Mouse (Mus musculus): ENCODE results near the gene Arhgef9. TPM values are rescaled to one million over a fixed set of nuclear protein-coding genes. Genes with fewer than 3 reads are reported as not detected.

The Arhgef9 gene
- 2.0 TPM for polyA plus RNA-seq (2017; shearing (Covaris generic))

DNA sequence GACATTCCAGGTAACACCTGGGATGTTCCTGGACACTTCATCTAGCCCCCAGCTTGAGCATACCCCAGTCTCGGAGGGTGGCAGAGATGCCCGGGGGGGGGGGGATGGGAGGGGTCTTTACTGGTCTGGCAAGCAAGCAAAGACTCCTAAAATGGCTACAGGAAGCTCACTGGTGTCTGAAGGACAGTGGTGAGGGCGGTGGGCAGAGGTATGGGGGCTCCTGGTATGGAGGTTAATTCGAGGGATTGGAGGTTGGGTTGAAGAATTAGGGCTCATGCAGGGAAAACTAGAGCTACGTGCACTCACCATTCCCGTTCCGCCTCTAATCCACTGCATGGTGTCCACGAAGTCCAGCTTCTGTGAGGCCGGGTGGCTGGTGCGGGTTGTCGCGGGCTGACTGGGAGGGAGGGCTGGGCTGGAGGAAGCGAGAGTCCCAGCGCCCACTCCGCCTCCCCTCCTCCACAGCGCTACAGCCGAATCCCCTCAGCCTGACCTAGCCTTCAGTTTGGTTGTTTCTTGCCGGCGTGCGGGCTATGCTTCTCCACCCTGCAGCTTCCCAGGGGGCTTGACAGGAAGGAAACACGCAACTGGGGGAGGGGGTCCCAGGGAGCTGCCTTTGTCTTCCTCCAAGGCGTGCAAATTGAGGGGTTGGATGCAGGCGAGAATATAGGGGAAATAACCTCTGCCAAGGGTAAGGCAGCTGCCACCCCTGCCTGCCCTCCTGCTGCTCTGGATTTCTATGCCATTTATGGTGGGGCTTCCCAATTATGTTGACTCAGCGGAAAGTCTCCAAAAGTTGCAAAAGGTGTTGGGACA, at the start of gene Arhgef9:
TSS of gene Arhgef9 (minus strand) at position 753 of the 816 bp plus-strand sequence.

DNA sequence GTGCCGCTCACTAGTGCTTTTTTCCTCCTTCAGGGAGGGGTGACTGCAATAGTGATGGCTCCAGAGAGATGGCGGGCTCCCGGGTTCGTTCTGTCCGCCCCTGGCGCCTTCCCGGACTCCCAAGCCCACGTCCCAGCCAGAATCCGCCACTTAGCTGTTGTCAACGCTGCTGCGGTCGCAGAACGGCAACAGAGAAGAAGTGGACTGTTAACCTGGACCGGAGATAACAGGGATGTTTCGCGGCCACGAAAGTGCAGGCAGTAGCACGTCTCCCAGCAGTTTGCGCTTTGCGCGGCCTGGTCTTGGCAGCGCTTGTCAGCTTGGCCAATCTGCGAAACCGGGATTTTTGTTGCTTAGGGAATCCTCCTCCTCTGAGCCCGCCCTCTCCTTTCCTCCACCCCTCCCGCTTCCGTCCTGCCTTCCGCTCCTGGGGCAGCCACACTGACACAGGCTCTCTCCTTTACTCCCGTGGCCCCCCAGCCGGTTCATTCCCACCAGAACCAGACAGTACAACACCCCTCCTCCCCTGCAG, 170.2 kb downstream of the Arhgef9 start, which contains the start of gene Spin4:
TSS of gene Spin4 (minus strand) at position 322 of the 532 bp plus-strand sequence.

Other genes with a start within 250 kb of the Arhgef9 start
- gene Spin4, start 170.2 kb downstream of the Arhgef9 start, polyA plus RNA-seq (2017; shearing (Covaris generic)): 2.4 TPM
- 1.1 TPM for gene Amer1, start 248.0 kb upstream of the Arhgef9 start, polyA plus RNA-seq (2017; shearing (Covaris generic))